Mouse (Mus musculus): ENCODE measurements around the gene Tescl.

- TF ChIP-seq EP300 (IDR thresholded peaks at IDR 0.05; ENCODE audit: low read depth) (no peak), CTCF (IDR thresholded peaks at IDR 0.05; ENCODE audit: low read depth) (no peak)
Measured at GRCm38 (mm10) chr7:24348896-24349295, 15.2 kb upstream of the Tescl start, which contains the start of gene Lypd5.
